Mouse (Mus musculus) liver, postnatal 0 days (tissue): ENCODE data around the gene Lsr.

Experiments used
- CTCF ChIP-seq: sonication (generic); IDR thresholded peaks from 2 replicates; pipeline ENCODE4 v1.5.1; 2016; ENCODE audit warnings: antibody characterized with exemption, low read depth
- EP300 ChIP-seq: IDR thresholded peaks from 2 replicates; pipeline ENCODE4 v1.6.1; 2016; ENCODE audit warnings: antibody characterized with exemption, low read depth, mild to moderate bottlenecking

GRCm38 (mm10) chr7:30952441-30953265 lies 20.6 kb downstream of the Lsr start:
- TF ChIP-seq CTCF, result no peak
- no peak for TF ChIP-seq EP300
